Mouse (Mus musculus): ENCODE data around the gene Nup62.

- TF ChIP-seq ZC3H11A (IDR thresholded peaks at IDR 0.05; ENCODE audit: borderline replicate concordance, low read depth, low read length) (no peak), MAFK (IDR thresholded peaks at IDR 0.05; ENCODE audit: insufficient read depth, low read depth, low read length) (no peak), CHD2 (IDR thresholded peaks at IDR 0.05; ENCODE audit: low read depth, low read length) (no peak), HCFC1 (IDR thresholded peaks at IDR 0.05; ENCODE audit: borderline replicate concordance, insufficient read depth, low read length) (no peak)
These were observed 29.1 kb downstream of the Nup62 start for GRCm38 (mm10) chr7:44845006-44845405.
